In the genomic region with DNA sequence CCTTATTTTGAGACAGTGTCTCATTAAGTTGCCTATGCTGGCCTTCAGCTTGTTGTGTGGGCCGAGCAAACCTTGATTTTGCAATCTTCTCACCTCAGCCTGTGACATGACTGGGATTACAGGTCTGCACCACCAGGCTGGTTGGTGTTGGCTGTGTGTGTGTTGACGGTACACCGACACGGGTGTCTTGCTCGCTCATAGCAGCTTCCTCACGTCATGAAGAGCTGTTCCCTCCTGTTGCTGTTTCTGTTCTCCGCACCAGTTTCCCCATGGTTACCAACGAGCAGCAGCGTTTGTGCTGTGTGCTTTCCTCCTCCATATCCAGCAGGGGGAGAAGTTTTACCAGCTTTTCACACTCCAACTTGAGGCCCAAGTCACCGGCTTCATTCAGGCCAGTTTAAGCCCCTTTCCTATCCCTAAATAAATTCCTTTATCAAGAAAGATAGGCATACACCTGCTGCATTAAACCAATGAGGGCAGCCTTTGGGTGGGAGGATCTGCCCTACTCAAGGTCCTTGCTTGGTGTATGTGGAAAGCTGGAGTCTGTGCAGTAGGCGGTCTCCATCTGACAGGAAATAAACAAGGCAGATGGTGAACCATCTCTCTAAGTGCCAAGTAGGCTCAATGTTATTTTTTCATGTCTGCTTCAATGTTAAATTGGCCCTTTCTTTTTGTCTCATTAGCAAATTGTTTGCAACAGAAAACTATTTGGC, we compare ENCODE assay signal across 7 mouse cellular contexts. TPM values are rescaled to one million over a fixed set of nuclear protein-coding genes. Genes with fewer than 3 reads are reported as not detected.
A peak's percentile ranks its signal among the peaks of the same experiment; 100 is the strongest.
DNase-seq lines count a peak whose midpoint lies in the region; ATAC-seq and TF ChIP-seq lines count a peak whose summit lies in the region.

No protein-coding gene starts in this region.

- H3K36me3 ChIP-seq in E14TG2a.4 (ENCODE audit: insufficient read depth, low read length), result no peaks in the 10 kb centered on the region
- no peaks in the 10 kb centered on the region for H3K36me3 ChIP-seq in embryonic facial prominence, embryonic 11.5 days (replicated peaks; ENCODE audit: control insufficient read depth, insufficient read depth, low read depth, low read length)

- DNase-seq in adrenal gland, adult 2 months, result peak; percentile 67
- DNase-seq in embryonic facial prominence, embryonic 11.5 days (ENCODE audit: low spot score), result peak; percentile 59
- DNase-seq in layer of hippocampus, postnatal 10 days (ENCODE audit: low spot score in 2 of 2), result peak; percentile 71 to 74
- peak; percentile 72 for DNase-seq in lung, postnatal 25 days (ENCODE audit: low spot score)
- peak; percentile 70 for DNase-seq in right cerebral cortex, postnatal 25 days

- no peak for ATAC-seq in embryonic facial prominence, embryonic 11.5 days (replicated peaks; ENCODE audit: insufficient number of reproducible peaks, low FRiP score, low TSS enrichment, low read depth)
- peak; percentile 90 for ATAC-seq in hematopoietic stem cell, adult 5-6 weeks (replicated peaks in 1 of 2; ENCODE audit: insufficient read depth in 1 of 2, low FRiP score in 2 of 2, low TSS enrichment in 1 of 2, low read depth in 1 of 2, poor library complexity in 2 of 2, severe bottlenecking in 2 of 2)

- H3K27me3 ChIP-seq in E14TG2a.4 (ENCODE audit: insufficient read depth, low read length), result no peaks in the 10 kb centered on the region
- H3K27me3 ChIP-seq in embryonic facial prominence, embryonic 11.5 days (ENCODE audit: control insufficient read depth, insufficient read depth, low read length), result no peaks in the 10 kb centered on the region

- no peak overlapping the region for H3K27ac ChIP-seq in embryonic facial prominence, embryonic 11.5 days (replicated peaks; ENCODE audit: low read depth, low read length)

- H3K4me2 ChIP-seq in embryonic facial prominence, embryonic 11.5 days (ENCODE audit: low read depth, low read length), result no peak overlapping the region

- 40% methylated on average over 11 of the region's 11 CpGs for WGBS in embryonic facial prominence, embryonic 11.5 days

- no peak overlapping the region for H3K4me3 ChIP-seq in E14TG2a.4 (replicated peaks; ENCODE audit: low read length)
- no peak overlapping the region for H3K4me3 ChIP-seq in embryonic facial prominence, embryonic 11.5 days (ENCODE audit: low read depth, low read length)

- peaks cover 5% of the 10 kb centered on the region; the same call in 1 of the 2 replicates for H3K9me3 ChIP-seq in E14TG2a.4 (ENCODE audit: low read length)
- H3K9me3 ChIP-seq in embryonic facial prominence, embryonic 11.5 days (replicated peaks; ENCODE audit: control insufficient read depth, low read length), result no peaks in the 10 kb centered on the region

- TF ChIP-seq CTCF in E14TG2a.4 (conservative IDR thresholded peaks at IDR 0.05; ENCODE audit: low read length), result peak; percentile 55

- H3K4me1 ChIP-seq in E14TG2a.4 (replicated peaks; ENCODE audit: low read depth, low read length), result peaks cover 20% of the 10 kb centered on the region
- H3K4me1 ChIP-seq in embryonic facial prominence, embryonic 11.5 days (ENCODE audit: control insufficient read depth, insufficient read depth, low read length), result no peaks in the 10 kb centered on the region

- no peak overlapping the region for H3K9ac ChIP-seq in embryonic facial prominence, embryonic 11.5 days (replicated peaks; ENCODE audit: low read length)

RNA-seq across cellular contexts. Expression of a gene that starts 9.9 kb away (rescaled TPM):
- not detected for total RNA-seq in adrenal gland, adult 2 months (2021)
- 0.11 TPM in 1 of 2 replicates, not detected in the other for polyA plus RNA-seq in adrenal gland, adult 2 months (2012; rRNA removed)
- 0.14 and 0.18 TPM in 2 replicates for polyA plus RNA-seq in embryonic facial prominence, embryonic 11.5 days (2014; fragmentation: Nextera tagmentation; extraction: Ambion mirVana)
- not detected in 2 replicates for total RNA-seq in hematopoietic stem cell, adult 5-6 weeks (2017)
- not detected for total RNA-seq in layer of hippocampus, postnatal 10 days (2021)

RNA-seq across cellular contexts. Expression of a gene that starts 9.9 kb away (rescaled TPM):
- total RNA-seq in adrenal gland, adult 2 months (2021), result 1 to 10 TPM in 1 of 2 experiments, under 1 TPM in 1; 0.61 to 1.4 TPM
- 0.44 and 0.62 TPM in 2 replicates for polyA plus RNA-seq in adrenal gland, adult 2 months (2012; rRNA removed)
- 1.1 and 1.5 TPM in 2 replicates for polyA plus RNA-seq in embryonic facial prominence, embryonic 11.5 days (2014; fragmentation: Nextera tagmentation; extraction: Ambion mirVana)
- total RNA-seq in hematopoietic stem cell, adult 5-6 weeks (2017), result 0.94 and 3.0 TPM in 2 replicates
- 1 to 10 TPM; 2.6 to 3.4 TPM for total RNA-seq in layer of hippocampus, postnatal 10 days (2021)

RNA-seq across cellular contexts. Expression of a gene that starts 16.7 kb away (rescaled TPM):
- total RNA-seq in adrenal gland, adult 2 months (2021), result 10 to 100 TPM; 21.7 to 25.3 TPM
- polyA plus RNA-seq in adrenal gland, adult 2 months (2012; rRNA removed), result 8.6 and 10.5 TPM in 2 replicates
- 12.7 and 16.7 TPM in 2 replicates for polyA plus RNA-seq in embryonic facial prominence, embryonic 11.5 days (2014; fragmentation: Nextera tagmentation; extraction: Ambion mirVana)
- 11.6 and 15.3 TPM in 2 replicates for total RNA-seq in hematopoietic stem cell, adult 5-6 weeks (2017)
- 1 to 10 TPM; 8.0 to 8.7 TPM for total RNA-seq in layer of hippocampus, postnatal 10 days (2021)

RNA-seq across cellular contexts. Expression of a gene that starts 16.7 kb away (rescaled TPM):
- total RNA-seq in adrenal gland, adult 2 months (2021), result 100 to 1,000 TPM; 135 to 141 TPM
- polyA plus RNA-seq in adrenal gland, adult 2 months (2012; rRNA removed), result 8.3 and 11.3 TPM in 2 replicates
- polyA plus RNA-seq in embryonic facial prominence, embryonic 11.5 days (2014; fragmentation: Nextera tagmentation; extraction: Ambion mirVana), result 20.1 and 21.9 TPM in 2 replicates
- total RNA-seq in hematopoietic stem cell, adult 5-6 weeks (2017), result 66.4 and 74.7 TPM in 2 replicates
- 100 to 1,000 TPM; 117 to 124 TPM for total RNA-seq in layer of hippocampus, postnatal 10 days (2021)

RNA-seq across cellular contexts. Expression of a gene that starts 43.1 kb away (rescaled TPM):
- total RNA-seq in adrenal gland, adult 2 months (2021), result 1 to 10 TPM; 2.8 to 5.1 TPM
- 0.53 and 0.77 TPM in 2 replicates for polyA plus RNA-seq in adrenal gland, adult 2 months (2012; rRNA removed)
- 10.7 and 12.7 TPM in 2 replicates for polyA plus RNA-seq in embryonic facial prominence, embryonic 11.5 days (2014; fragmentation: Nextera tagmentation; extraction: Ambion mirVana)
- 0.06 TPM in 1 of 2 replicates, not detected in the other for total RNA-seq in hematopoietic stem cell, adult 5-6 weeks (2017)
- 10 to 100 TPM; 28.3 to 31.2 TPM for total RNA-seq in layer of hippocampus, postnatal 10 days (2021)
